Mouse (Mus musculus) heart, postnatal 36 days (tissue): ENCODE measurements around the gene Furin. TPM values are rescaled to one million over a fixed set of nuclear protein-coding genes. Genes with fewer than 3 reads are reported as not detected.

ENCODE experiments used
- DNase-seq, 2 experiments: peaks; one replicate each; pipeline ENCODE4 v3.0.0; 2021 to 2022
- intact Hi-C: fragments of 180-260 bp; cut with DNase I; formaldehyde crosslinking; loops from one replicate; pipeline ENCODE4 v1.15.1; 2025
- total RNA-seq, 2 experiments: library from RNA; stranded (reverse); gene quantifications; 2 replicates each; pipeline ENCODE4 v1.2.3; 2021

Gene Furin
- total RNA-seq, 2 experiments from 2014 or later, result 111 to 120 TPM

DNA sequence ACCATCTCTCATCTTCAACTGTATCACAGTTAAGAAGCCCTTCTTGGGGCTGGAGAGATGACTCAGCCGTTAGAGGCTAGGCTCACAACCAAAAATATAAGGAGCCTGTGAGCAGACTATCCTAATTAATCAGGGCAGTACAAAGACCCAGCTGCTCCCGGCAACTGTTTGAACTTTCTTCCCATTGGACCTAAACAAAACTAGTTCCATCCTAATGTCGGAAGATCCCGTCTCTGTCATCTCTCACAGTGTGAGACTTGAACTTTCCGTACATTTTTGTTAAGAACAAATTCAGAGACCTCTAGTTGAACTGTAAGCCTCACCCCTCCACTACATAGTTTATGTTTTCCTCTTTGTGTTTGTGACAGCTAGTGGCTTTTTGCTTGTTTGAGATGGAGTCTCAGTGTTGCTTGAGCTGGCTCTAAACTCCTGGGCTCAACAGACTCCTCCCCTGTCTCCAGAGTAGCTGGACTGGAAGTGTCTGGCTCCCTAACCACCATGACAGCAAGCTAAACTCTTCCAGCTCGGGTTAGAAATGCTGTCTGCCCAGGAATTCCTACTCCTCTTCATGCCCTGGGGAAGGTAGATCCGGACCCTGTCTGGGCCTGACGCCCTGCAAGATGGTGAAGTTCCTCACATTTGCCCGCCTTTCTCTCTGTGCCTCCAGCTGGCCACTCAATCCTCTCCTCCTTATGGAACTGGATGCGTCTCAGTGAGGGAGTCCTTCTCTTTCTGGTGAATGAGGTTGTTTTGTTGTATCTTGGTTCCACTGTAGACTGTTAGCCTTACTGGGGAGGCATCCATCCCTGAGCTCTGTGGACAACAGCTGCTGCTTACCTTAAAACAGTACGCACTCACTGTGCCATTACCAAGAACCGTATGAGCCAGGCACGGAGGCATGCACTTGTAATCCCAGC, 57.3 kb downstream of the Furin start:
- DNase-seq, result no peak
- intact Hi-C loops, result no loop called here

DNA sequence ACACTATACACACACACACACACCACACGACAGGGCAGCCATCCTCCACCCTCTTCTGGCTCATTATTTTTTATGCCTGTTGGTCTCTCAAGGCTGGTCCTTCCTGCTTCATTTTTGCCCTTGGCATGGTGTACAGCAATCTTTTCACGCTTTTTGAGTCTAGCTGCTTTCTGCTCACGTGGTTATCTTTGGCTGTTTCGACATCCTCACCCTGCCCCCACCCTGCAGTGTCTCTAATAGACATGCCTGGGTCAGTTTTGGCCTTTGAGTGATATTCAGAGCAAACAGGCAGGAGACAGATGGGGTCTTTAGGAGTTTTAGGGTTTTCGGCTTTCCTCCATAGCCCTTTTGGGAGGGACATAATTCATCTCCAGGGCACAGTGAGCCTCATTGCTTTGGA, 58.4 kb downstream of the Furin start:
- intact Hi-C loops, result no loop called here
- no peak for DNase-seq

DNA sequence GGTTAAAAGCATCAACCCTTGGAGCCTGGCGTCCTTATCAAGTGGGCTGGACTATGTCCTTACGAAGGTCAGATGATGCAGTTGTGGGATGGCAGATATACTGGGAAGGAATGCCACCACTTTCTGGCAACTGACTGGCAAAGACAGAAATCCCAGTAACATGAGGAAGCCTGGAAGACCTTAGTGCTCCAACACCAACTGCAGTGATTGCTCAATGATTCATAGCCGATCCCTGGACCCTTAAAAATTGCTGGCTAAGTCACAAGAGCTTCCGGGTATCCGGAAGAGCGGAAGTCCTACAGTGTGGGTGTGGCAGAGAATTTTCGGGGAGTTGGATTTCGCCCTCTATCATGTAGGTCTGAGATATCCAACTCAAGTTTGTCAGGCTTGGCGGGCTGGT, 59.1 kb downstream of the Furin start:
- DNase-seq, result no peak

DNA sequence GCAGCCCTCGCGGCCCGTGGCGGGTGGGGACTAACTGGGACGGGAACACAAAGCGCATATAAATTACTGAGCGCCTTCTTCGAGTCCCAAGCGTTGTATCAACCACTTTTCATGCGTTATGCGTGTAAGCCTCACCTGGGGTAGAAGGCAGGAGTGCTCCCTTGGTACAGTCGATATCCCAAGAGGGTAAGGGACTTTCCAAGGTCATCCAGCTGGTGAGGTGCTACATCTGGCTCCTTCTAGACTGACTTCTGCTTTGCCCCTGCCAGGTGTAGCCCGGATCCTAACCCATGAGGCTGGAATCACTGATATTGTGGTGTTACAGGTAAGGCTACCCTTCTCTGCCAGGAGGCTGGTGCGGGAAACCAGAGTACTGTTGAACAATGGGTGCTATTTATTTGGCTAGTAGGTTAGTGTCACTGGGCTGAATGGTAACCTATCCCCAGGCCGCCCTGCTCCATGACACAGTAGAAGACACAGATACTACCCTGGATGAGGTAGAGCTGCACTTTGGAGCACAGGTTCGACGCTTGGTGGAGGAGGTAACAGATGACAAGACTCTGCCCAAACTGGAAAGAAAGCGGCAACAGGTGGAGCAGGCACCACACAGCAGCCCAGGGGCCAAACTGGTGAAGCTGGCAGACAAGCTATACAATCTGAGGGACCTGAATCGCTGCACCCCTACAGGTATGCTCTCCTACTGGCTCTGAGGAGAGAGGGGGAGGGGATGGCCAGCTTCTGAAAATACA, 61.8 kb downstream of the Furin start:
- DNase-seq, result no peak
- intact Hi-C loops, result loop anchor here (2.0 kb wide), 2 partner anchors 33 to 241 kb away; no protein-coding TSS in a partner anchor

More for the DNA sequence above, 59.1 kb downstream of the Furin start:
- intact Hi-C loops, result no loop called here

DNA sequence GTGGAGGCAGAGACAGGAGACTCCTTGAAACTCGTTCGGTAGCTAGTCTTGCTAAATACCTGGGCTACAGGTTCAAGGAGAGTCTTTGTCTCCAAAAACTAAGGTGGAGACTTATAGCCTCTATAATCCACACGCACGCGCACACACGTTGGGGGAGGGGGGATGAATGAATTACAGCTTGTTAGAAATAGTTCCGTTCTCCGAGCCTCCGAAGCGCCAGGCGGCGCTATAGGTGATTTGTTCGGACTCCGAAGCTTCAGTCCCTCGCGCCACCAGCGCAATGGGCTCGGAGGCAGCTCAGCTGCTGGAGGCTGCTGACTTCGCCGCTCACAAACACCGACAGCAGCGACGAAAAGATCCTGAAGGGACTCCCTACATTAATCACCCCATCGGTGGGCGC, 62.4 kb downstream of the Furin start, which contains the start of gene Hddc3:
Gene Hddc3 (plus strand): TSS at position 247 of the 400 bp plus-strand sequence.
- intact Hi-C loops, result loop anchor here (2.0 kb wide), 2 partner anchors 34 to 242 kb away; no protein-coding TSS in a partner anchor

DNA sequence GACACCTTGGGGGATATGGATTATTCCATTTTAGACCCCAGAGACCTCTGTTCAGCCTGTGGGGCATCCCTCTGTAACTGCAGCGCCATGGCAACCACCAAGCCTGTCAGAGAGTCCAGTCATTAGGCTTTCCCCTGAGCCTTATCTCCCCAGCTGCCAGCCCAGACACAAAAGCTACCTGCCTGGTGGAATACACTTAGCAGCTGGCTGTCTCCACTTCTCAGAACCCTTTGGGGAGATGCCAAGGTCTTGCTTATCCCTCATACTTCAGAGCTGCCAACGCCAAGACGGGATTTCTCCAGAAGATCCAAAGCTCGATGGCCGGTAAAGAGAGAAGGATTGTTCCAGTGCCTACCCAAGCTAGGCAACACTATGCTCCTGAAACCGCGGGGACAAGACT, 63.4 kb downstream of the Furin start:
- intact Hi-C loops, result loop anchor here (1.0 to 2.0 kb wide), 3 partner anchors 29 to 243 kb away; no protein-coding TSS in a partner anchor
- DNase-seq, result no peak

More for the DNA sequence above, 62.4 kb downstream of the Furin start, which contains the start of gene Hddc3:
- peak; percentile 91 to 96 for DNase-seq

DNA sequence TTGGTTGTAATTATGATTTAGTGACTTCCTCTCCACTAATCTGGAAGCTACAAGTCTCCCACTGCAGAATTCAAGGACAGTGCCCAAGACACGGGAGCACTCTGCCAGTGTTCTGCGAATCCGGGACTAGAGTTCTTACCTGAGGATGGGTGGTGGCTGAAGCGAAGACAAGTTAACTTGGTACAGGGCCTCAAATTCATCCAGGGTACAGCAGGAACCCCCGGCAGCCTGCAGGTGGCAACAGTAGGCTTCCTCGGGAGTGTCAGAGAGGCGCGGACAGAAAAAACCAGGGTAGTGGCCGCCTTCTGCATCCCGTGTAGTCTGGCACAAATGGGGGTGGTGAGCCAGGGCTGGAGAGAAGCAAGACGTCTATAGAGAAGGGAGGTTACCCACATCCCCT, 64.4 kb downstream of the Furin start, which contains the start of gene Unc45a:
Gene Unc45a (minus strand): TSS at position 213 of the 400 bp plus-strand sequence.
- intact Hi-C loops, result loop anchor here (1.0 kb wide), 1 partner anchor 30 kb away; no protein-coding TSS in a partner anchor
- DNase-seq, result peak; percentile 65 to 69

DNA sequence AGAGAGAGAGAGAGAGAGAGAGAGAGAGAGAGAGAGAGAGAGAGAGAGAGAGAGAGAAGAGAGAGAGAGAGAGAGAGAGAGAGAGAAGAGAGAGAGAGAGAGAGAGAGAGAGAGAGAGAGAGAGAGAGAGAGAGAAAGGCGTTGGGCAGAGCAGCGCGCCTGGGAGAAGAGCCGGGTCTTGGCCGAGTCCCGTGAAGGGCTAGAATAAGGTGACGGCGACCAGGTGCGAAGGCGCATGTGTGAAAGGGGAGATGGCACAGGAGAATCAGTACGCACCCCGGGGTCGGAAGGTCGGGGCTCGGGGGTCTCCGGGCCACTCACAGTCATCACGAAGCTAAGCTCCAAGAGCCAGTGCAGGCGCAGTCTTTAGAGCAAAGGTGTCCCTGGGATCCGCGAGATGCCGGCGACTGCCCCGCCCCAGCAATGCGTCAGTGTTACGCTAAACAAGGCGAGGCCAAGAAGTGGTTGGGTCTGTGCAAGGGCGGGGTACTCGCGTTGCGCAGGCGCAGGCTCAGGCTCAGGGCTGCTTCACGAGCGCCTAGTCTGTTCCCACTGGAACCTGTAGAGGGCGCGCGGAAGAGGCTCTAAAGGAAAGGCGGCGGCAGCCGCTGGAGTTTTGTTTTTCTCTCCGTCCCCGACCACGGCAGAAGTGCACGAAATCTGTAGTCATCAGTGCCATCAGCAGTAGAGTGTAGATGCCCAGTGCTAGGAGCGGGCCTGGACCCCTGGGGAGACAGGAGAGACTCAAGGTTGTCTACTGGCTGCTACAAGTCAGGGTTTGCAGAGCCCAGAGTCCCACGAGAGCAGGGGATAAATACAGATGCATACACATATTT, 65.2 kb downstream of the Furin start:
- intact Hi-C loops, result no loop called here
- peak; percentile 98 for DNase-seq

DNA sequence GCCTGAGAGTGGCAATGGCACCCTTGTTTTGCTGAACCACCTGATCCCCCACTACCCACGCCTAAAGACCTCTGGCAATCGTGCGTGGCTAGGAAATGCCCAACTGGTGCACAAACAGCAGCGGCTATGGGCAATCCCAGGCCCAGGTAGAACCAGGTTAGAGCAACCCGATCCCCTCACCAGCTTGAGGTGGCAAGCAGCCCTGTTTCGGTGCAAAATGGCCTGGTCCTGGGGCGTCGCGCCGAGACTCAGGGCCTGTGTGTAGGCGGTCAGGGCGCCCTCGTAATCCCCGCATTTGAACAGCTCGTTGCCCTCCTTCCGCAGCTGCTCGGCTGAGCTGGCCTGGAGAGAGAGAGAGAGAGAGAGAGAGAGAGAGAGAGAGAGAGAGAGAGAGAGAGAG, 65.9 kb downstream of the Furin start:
- DNase-seq, result peak; percentile 23 to 33
- intact Hi-C loops, result no loop called here

Other genes with a start within 250 kb of the Furin start
- gene Sema4b, start 218.6 kb downstream of the Furin start, total RNA-seq, result 10 to 100 TPM; 12.1 to 12.4 TPM
- 10 to 100 TPM; 15.6 to 16.3 TPM for gene Cib1, start 172.6 kb downstream of the Furin start, total RNA-seq
- 1 to 10 TPM; 1.5 to 1.8 TPM for gene Gdpgp1, start 172.6 kb downstream of the Furin start, total RNA-seq
- under 1 TPM; 0.14 to 0.53 TPM for gene Ttll13, start 159.1 kb downstream of the Furin start, total RNA-seq
- 10 to 100 TPM; 26.7 to 29.0 TPM for gene Ngrn, start 144.2 kb downstream of the Furin start, total RNA-seq
- gene Vps33b, start 135.8 kb downstream of the Furin start, total RNA-seq, result 1 to 10 TPM; 6.2 to 7.2 TPM
- gene Prc1, start 111.0 kb downstream of the Furin start, total RNA-seq, result 1 to 10 TPM; 2.2 to 2.5 TPM
- gene Rccd1, start 81.0 kb downstream of the Furin start, total RNA-seq, result 1 to 10 TPM; 3.8 to 7.0 TPM
- 10 to 100 TPM; 15.5 to 16.9 TPM for gene Unc45a, start 64.4 kb downstream of the Furin start, total RNA-seq
- 10 to 100 TPM; 36.1 to 36.4 TPM for gene Hddc3, start 62.3 kb downstream of the Furin start, total RNA-seq
- 10 to 100 TPM; 60.0 to 62.9 TPM for gene Man2a2, start 34.1 kb downstream of the Furin start, total RNA-seq
- gene Fes, start 17.5 kb downstream of the Furin start, total RNA-seq, result 10 to 100 TPM in 1 of 2 experiments, 1 to 10 TPM in 1; 6.9 to 16.0 TPM
- gene Blm, start 129.7 kb upstream of the Furin start, total RNA-seq, result 1 to 10 TPM; 1.3 to 1.7 TPM